ENCODE assay signal across 17 mouse cellular contexts in the genomic region with DNA sequence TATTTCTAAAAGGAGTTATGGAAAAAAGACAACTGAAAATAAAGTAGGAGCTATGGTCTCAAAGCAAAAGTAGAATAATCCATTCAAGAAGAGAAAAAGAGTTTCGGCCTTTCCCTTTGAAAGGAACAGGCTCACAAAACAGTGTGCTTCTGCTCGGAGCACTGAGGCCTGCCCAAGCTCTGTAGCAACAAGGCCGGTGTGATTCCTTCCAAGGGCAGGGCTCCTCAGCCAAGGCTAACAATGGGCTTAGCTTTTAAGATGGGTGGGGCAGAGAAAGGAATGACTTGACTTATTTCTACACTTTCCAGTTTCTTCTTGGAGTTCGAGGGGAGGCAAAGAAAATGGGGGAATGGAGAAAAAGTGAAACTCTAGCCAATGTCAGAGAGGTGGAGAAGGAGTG.
"Had no signal": no experiment of that assay in that cellular context is flagged by ENCODE, and none has a peak within 500 bp of the region (broad histone marks: within the 10 kb centered on the region; RNA-seq: fewer than 3 reads in every experiment).

No protein-coding gene starts in this region.

- DNase-seq: lung, adult 2 months; lung, postnatal 14 days; lung, postnatal 36 days; right cerebral cortex, postnatal 14 days; thymus, adult 2 months; thymus, postnatal 25 days; thymus, postnatal 4 days had no signal

- H3K9me3 ChIP-seq: lung, embryonic 15.5 days; midbrain, embryonic 13.5 days; midbrain, embryonic 15.5 days; neural tube, embryonic 12.5 days; stomach, embryonic 15.5 days had no signal

- ATAC-seq: lung, postnatal 0 days; midbrain, embryonic 13.5 days; midbrain, embryonic 15.5 days had no signal

- H3K27me3 ChIP-seq: lung, embryonic 15.5 days; megakaryocyte, embryonic 14.5 days; midbrain, embryonic 13.5 days; midbrain, embryonic 15.5 days; neural tube, embryonic 12.5 days; stomach, embryonic 15.5 days had no signal

- H3K36me3 ChIP-seq: lung, embryonic 15.5 days; midbrain, embryonic 13.5 days; midbrain, embryonic 15.5 days; neural tube, embryonic 12.5 days; stomach, embryonic 15.5 days had no signal

- H3K4me3 ChIP-seq: lung, embryonic 15.5 days; megakaryocyte, embryonic 14.5 days; midbrain, embryonic 13.5 days; midbrain, embryonic 15.5 days; neural tube, embryonic 12.5 days; stomach, embryonic 15.5 days had no signal

- H3K9ac ChIP-seq: lung, embryonic 15.5 days; midbrain, embryonic 13.5 days; midbrain, embryonic 15.5 days; neural tube, embryonic 12.5 days; stomach, embryonic 15.5 days had no signal

- H3K27ac ChIP-seq: lung, embryonic 15.5 days; macrophage; midbrain, embryonic 13.5 days; midbrain, embryonic 15.5 days; neural tube, embryonic 12.5 days; stomach, embryonic 15.5 days; stomach, postnatal 0 days had no signal

- H3K4me2 ChIP-seq: lung, embryonic 15.5 days; midbrain, embryonic 11.5 days; midbrain, embryonic 13.5 days; midbrain, embryonic 15.5 days; neural tube, embryonic 12.5 days; stomach, embryonic 15.5 days had no signal

- H3K4me1 ChIP-seq: lung, embryonic 15.5 days; megakaryocyte, embryonic 14.5 days; stomach, embryonic 15.5 days had no signal
